Mouse (Mus musculus) forebrain, embryonic 15.5 days (tissue): ENCODE data around the gene B3galt2. TPM values are rescaled to one million over a fixed set of nuclear protein-coding genes. Genes with fewer than 3 reads are reported as not detected.

Source experiments
- polyA plus RNA-seq: library from polyadenylated mRNA; unstranded; fragments of >200 nt; fragmentation: Nextera tagmentation; extraction: Ambion mirVana; gene quantifications from 2 replicates; pipeline ENCODE4 v1.2.1, GENCODE M21; 2015

B3galt2 gene
- polyA plus RNA-seq, 1 experiment from 2014 or later: 7.6 TPM

Other genes with a start within 250 kb of the B3galt2 start
- 25.8 and 31.0 TPM in 2 replicates for gene Cdc73, start 62.2 kb downstream of the B3galt2 start, polyA plus RNA-seq
- 177 TPM in 2 replicates for gene Glrx2, start 75.7 kb downstream of the B3galt2 start, polyA plus RNA-seq
- 48.1 and 53.3 TPM in 2 replicates for gene Trove2, start 136.4 kb downstream of the B3galt2 start, polyA plus RNA-seq
- gene Uchl5, start 136.6 kb downstream of the B3galt2 start, polyA plus RNA-seq: 63.5 and 73.4 TPM in 2 replicates